Mouse (Mus musculus): Measurements from ENCODE around the gene Grm8. TPM values are rescaled to one million over a fixed set of nuclear protein-coding genes. Genes with fewer than 3 reads are reported as not detected.

Grm8 gene
- polyA plus RNA-seq, 1 experiment from 2014 or later: 8.8 TPM

DNA sequence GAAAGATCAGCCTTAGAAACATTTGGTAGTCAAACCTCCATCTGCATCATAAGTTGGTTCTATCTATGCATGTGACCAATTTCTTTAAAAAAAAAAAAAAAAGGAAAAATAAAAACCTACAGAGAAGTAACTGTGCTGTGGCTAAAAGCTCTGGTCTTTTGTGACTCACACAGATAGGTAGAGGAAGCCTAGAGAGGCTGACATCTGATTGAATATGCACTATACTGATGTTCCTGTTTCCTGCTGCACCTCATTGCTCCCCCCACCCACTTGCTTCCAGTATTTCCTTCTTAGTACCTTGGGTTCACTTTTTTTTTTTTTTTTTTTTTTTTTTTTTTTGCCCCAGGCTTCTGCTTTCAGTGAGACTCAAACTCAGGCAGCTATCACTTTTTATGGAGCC lies 824.6 kb downstream of the Grm8 start:
- no peak overlapping the region for H3K9ac ChIP-seq
- H3K4me2 ChIP-seq: no peak overlapping the region
- no peak for ATAC-seq (ENCODE audit: low FRiP score)
- no peaks in the 10 kb centered on the region for H3K4me1 ChIP-seq (replicated peaks)
- H3K4me3 ChIP-seq: no peak overlapping the region
- H3K36me3 ChIP-seq: no peaks in the 10 kb centered on the region
- H3K9me3 ChIP-seq: no peaks in the 10 kb centered on the region
- H3K27me3 ChIP-seq: no peaks in the 10 kb centered on the region
- H3K27ac ChIP-seq: no peak overlapping the region

DNA sequence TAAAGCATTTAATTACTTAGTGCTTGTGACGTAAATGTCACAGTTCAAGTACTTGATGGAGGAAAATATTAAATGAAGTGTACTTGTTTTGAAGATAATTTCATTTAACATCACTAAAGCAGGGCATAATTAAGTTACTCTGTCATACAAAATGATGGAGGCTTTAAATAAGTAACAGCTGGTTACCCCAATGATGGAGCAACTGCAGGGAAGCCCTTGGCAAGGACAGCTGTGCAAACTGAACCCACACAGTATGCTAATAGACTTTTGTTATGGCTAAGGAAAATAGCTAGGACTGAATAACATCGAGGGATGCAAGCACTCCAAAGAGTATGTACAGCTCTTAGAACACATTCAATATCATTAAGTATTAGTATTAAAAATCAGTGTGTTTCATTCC lies 829.6 kb downstream of the Grm8 start:
- no peak overlapping the region for H3K27ac ChIP-seq
- no peaks in the 10 kb centered on the region for H3K36me3 ChIP-seq
- no peak overlapping the region for H3K4me2 ChIP-seq
- H3K9me3 ChIP-seq: no peaks in the 10 kb centered on the region
- ATAC-seq (ENCODE audit: low FRiP score): peak; percentile 46; the same call in 1 of the 2 replicates
- no peak overlapping the region for H3K9ac ChIP-seq
- WGBS: 53% methylated on average over 2 of the region's 2 CpGs
- H3K27me3 ChIP-seq: no peaks in the 10 kb centered on the region
- H3K4me1 ChIP-seq (replicated peaks): no peaks in the 10 kb centered on the region
- H3K4me3 ChIP-seq: no peak overlapping the region

DNA sequence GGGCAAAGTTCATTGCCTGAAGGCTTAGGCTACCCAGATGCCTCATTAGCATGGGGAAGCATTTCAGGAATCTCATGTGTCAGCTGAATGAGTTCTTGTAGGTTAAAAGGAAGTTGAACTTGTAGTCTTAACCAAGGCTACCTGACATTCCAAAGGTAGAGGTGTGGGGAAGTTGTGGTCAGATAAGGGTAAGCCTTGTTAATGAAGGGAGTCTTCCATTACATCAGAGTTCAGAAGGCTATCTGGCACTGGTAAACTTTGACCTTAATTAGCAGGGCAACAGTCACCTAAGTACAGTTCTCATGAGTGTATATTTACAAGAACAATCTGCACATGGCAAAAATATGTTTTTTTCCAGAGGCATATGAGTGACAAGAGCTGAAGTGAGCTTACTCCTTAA lies 870.0 kb downstream of the Grm8 start:
- Histone ChIP-seq H3K36me3 (no peaks in the 10 kb centered on the region), H3K4me2 (no peak overlapping the region), H3K4me3 (no peak overlapping the region), H3K27ac (no peak overlapping the region), H3K27me3 (no peaks in the 10 kb centered on the region), H3K4me1 (replicated peaks) (no peaks in the 10 kb centered on the region), H3K9ac (no peak overlapping the region), H3K9me3 (no peaks in the 10 kb centered on the region)
- ATAC-seq (ENCODE audit: low FRiP score): no peak

DNA sequence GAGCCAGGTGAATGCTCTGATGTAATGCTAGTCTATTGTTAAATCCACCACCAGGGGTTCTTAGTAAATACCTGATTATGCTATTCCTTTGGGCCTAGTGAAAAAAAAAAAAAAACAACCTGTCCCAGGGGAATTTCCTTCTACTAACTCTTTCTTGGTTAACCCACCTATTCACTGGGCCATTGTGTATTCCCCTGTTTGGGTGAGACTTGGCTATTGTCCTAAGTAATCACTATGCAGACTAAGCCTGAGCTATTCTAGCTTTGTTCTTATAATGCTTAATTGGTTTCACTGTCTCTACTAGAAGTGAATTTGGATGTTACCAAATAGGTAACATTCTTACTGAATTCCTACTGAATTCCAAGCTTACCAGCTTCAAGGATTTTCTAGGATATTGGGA lies 872.4 kb downstream of the Grm8 start:
- no peak overlapping the region for H3K4me2 ChIP-seq
- H3K27me3 ChIP-seq: no peaks in the 10 kb centered on the region
- H3K4me3 ChIP-seq: no peak overlapping the region
- H3K9ac ChIP-seq: no peak overlapping the region
- no peak overlapping the region for H3K27ac ChIP-seq
- no peak for ATAC-seq (ENCODE audit: low FRiP score)
- H3K4me1 ChIP-seq (replicated peaks): no peaks in the 10 kb centered on the region
- H3K36me3 ChIP-seq: no peaks in the 10 kb centered on the region
- no peaks in the 10 kb centered on the region for H3K9me3 ChIP-seq

DNA sequence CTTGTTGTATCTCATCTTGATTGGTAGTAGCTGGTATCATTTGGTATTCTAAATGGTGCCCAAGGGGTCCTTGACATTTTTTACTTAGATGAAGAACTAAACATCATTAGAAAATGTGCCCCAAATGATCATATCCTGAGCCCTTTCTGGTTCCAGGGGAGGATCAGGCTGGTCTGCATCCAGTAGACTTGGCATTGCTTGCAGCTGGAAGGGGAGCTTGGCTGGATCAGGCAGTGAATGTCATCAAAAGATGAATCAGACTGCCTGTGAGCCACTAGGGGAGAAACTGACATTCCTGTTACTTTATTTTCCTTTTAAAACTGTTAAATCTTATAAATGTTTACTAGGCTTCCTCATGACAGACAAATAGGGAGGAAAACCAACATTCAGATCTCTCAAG lies 894.6 kb downstream of the Grm8 start:
- H3K9ac ChIP-seq: no peak overlapping the region
- no peak overlapping the region for H3K27ac ChIP-seq
- no peaks in the 10 kb centered on the region for H3K9me3 ChIP-seq
- no peaks in the 10 kb centered on the region for H3K36me3 ChIP-seq
- no peaks in the 10 kb centered on the region for H3K27me3 ChIP-seq
- no peak overlapping the region for H3K4me2 ChIP-seq
- ATAC-seq (ENCODE audit: low FRiP score): no peak
- H3K4me1 ChIP-seq (replicated peaks): no peaks in the 10 kb centered on the region
- no peak overlapping the region for H3K4me3 ChIP-seq

DNA sequence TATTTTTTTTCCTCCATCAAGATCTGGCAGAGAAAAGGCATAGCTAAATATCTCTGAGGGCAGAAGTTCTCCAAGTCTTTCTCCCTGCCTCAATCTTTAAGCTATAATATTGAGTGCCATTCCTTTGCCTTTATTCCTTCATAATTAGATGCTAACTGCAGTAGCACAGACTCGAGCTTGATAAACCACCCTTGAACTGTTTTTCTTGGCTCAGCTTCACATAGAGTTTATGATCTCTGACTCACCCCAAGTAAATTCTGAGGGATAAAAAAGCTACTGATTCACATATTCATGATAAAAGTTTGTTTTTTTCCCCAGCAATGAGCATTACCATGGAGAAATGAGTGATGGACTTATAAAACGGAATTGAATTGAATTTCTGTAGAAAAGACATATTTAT lies 895.0 kb downstream of the Grm8 start:
- H3K4me2 ChIP-seq: no peak overlapping the region
- 76% methylated on average over 2 of the region's 2 CpGs for WGBS
- no peak for ATAC-seq (ENCODE audit: low FRiP score)
- no peak overlapping the region for H3K27ac ChIP-seq
- H3K9me3 ChIP-seq: no peaks in the 10 kb centered on the region
- H3K27me3 ChIP-seq: no peaks in the 10 kb centered on the region
- no peaks in the 10 kb centered on the region for H3K4me1 ChIP-seq (replicated peaks)
- no peak overlapping the region for H3K9ac ChIP-seq
- H3K36me3 ChIP-seq: no peaks in the 10 kb centered on the region
- H3K4me3 ChIP-seq: no peak overlapping the region

MicroRNAs encoded within 50 kb of the gene (microRNA counts, 519-probe panel; counts per million panel counts)
- microRNA mmu-miR-592: 4,094 counts per million, percentile 64 among the panel's probes with 10 or more counts

Small RNA genes lying within 50 kb of the gene (microRNA-seq; reads per million reads assigned to microRNA genes)
- gene Mir592: 59.3 reads per million, percentile 42 among the genes with 10 or more reads in this experiment

Measured in hindbrain, embryonic 13.5 days (tissue).